11 mouse cellular contexts compared by ENCODE assay signal in the genomic region with DNA sequence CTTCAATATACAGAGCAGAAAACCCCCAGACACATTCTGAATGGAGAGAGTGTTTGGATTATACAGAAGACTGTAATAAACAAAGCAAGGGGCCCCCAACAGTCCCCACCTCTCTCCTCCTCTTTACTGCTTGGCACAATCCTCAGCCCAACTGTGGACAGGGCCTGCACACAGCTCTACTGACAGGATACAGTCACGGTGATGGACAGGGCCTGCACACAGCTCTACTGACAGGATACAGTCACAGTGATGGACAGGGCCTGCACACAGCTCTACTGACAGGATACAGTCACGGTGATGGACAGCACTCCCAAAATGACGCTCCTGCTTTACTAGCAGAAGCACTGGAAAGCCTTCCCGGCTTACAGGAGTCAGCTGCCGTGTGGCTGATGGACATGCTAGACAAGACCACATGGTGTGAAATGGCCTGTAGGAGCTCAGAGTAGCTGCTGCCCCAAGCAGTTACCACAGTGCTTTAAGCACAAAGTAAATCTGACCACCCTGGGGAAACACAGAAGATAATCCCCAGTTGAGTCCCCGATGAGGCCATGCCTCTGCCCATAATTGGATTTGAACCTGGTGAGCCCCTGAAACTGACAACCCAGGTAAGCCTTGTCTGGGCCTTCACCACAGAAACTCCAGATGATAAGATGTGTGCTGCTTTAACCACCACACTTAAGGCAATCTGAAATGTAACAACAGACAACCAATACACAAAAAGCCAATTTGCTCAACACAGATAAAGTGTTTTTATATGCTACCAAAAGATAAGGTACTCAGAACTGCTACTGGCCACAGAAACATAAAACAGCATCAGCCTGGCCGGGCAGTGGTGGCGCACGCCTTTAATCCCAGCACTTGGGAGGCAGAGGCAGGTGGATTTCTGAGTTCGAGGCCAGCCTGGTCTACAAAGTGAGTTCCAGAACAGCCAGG. TPM values are rescaled to one million over a fixed set of nuclear protein-coding genes. Genes with fewer than 3 reads are reported as not detected.
DNase-seq lines count a peak whose midpoint lies in the region; ATAC-seq and TF ChIP-seq lines count a peak whose summit lies in the region.
"Had no signal": no experiment of that assay in that cellular context is flagged by ENCODE, and none has a peak within 500 bp of the region (broad histone marks: within the 10 kb centered on the region; RNA-seq: fewer than 3 reads in every experiment).

No protein-coding gene starts in this region.

- 63% methylated on average over 10 of the region's 10 CpGs for WGBS in lung, embryonic 16.5 days
- WGBS in lung, adult 2 months: 69% methylated on average over 10 of the region's 10 CpGs
- 66% methylated on average over 10 of the region's 10 CpGs for WGBS in intestine, embryonic 16.5 days

- no peak overlapping the region for H3K9ac ChIP-seq in lung, embryonic 16.5 days (ENCODE audit: low read length)
- H3K9ac ChIP-seq in intestine, embryonic 16.5 days (ENCODE audit: low read depth, low read length): no peak overlapping the region
- H3K9ac ChIP-seq: forebrain, embryonic 12.5 days had no signal

- H3K27ac ChIP-seq in gastrocnemius, adult 2 months: peak overlapping the region; percentile 85
- H3K27ac ChIP-seq in lung, embryonic 16.5 days (ENCODE audit: low read length): peak overlapping the region; percentile 42; the same call in 1 of the 2 replicates
- peak overlapping the region; percentile 18; the same call in 1 of the 2 replicates for H3K27ac ChIP-seq in intestine, embryonic 16.5 days (ENCODE audit: low read length)
- H3K27ac ChIP-seq: forebrain, embryonic 12.5 days had no signal

- TF ChIP-seq POLR2A in lung, adult 2 months (IDR thresholded peaks at IDR 0.05; ENCODE audit: borderline replicate concordance, extremely low read depth, low read depth, low read length): no peak

- 0 out of 2 replicates have a peak overlapping the region, but pooled peaks have one; percentile 68 for H3K4me3 ChIP-seq in gastrocnemius, adult 2 months
- no peak overlapping the region for H3K4me3 ChIP-seq in lung, embryonic 16.5 days (ENCODE audit: low read length)
- H3K4me3 ChIP-seq in lung, adult 2 months (replicated peaks; ENCODE audit: extremely low read depth, low read depth, low read length): no peak overlapping the region
- no peak overlapping the region for H3K4me3 ChIP-seq in intestine, embryonic 16.5 days (ENCODE audit: low read length)
- H3K4me3 ChIP-seq: forebrain, embryonic 12.5 days had no signal

- H3K4me1 ChIP-seq in lung, embryonic 16.5 days (replicated peaks; ENCODE audit: control insufficient read depth, insufficient read depth, low read length): peaks cover 17% of the 10 kb centered on the region
- peaks cover 18% of the 10 kb centered on the region for H3K4me1 ChIP-seq in lung, adult 2 months (ENCODE audit: control insufficient read depth, insufficient read depth, low read length)
- H3K4me1 ChIP-seq in intestine, embryonic 16.5 days (ENCODE audit: control insufficient read depth, insufficient read depth, low read length): peaks cover 26% of the 10 kb centered on the region

- H3K36me3 ChIP-seq in lung, embryonic 16.5 days (ENCODE audit: control insufficient read depth, insufficient read depth, low read length): no peaks in the 10 kb centered on the region
- no peaks in the 10 kb centered on the region for H3K36me3 ChIP-seq in intestine, embryonic 16.5 days (ENCODE audit: control insufficient read depth, insufficient read depth, low read length)
- H3K36me3 ChIP-seq: forebrain, embryonic 12.5 days had no signal

- ATAC-seq in lung, embryonic 16.5 days (ENCODE audit: low read depth): peak; percentile 62
- ATAC-seq in intestine, embryonic 16.5 days: peak; percentile 21; the same call in 1 of the 2 replicates
- ATAC-seq in granulocyte monocyte progenitor cell, adult 5-6 weeks (replicated peaks; ENCODE audit: poor library complexity, severe bottlenecking): no peak

- H3K27me3 ChIP-seq in lung, embryonic 16.5 days (ENCODE audit: control insufficient read depth, insufficient read depth, low read depth, low read length): no peaks in the 10 kb centered on the region
- no peaks in the 10 kb centered on the region for H3K27me3 ChIP-seq in intestine, embryonic 16.5 days (replicated peaks; ENCODE audit: control insufficient read depth, insufficient read depth, low read length)
- H3K27me3 ChIP-seq: forebrain, embryonic 12.5 days had no signal

- DNase-seq in gastrocnemius, adult 2 months: peak; percentile 31
- DNase-seq in gastrocnemius, adult 18-20 months (ENCODE audit: low spot score): no peak
- DNase-seq in lung, adult 2 months: no peak
- peak; percentile 37 for DNase-seq in retina, embryonic 14.5 days (ENCODE audit: low spot score)
- DNase-seq in thymus, postnatal 10 days (ENCODE audit: low spot score in 2 of 2): no peak
- DNase-seq: embryo, embryonic 11 days; kidney, adult 8-10 months had no signal

- H3K9me3 ChIP-seq in lung, embryonic 16.5 days (ENCODE audit: control insufficient read depth, low read length): no peaks in the 10 kb centered on the region
- no peaks in the 10 kb centered on the region for H3K9me3 ChIP-seq in intestine, embryonic 16.5 days (ENCODE audit: control insufficient read depth, low read length)
- H3K9me3 ChIP-seq: forebrain, embryonic 12.5 days had no signal

- intact Hi-C loops in gastrocnemius, adult 2 months (cut with DNase I): no loop called here

- H3K4me2 ChIP-seq in lung, embryonic 16.5 days (ENCODE audit: low read depth, low read length): no peak overlapping the region
- no peak overlapping the region for H3K4me2 ChIP-seq in intestine, embryonic 16.5 days (ENCODE audit: low read depth, low read length)
- H3K4me2 ChIP-seq: forebrain, embryonic 12.5 days had no signal

- TF ChIP-seq CTCF in gastrocnemius, adult 2 months (IDR thresholded peaks at IDR 0.05): no peak
- no peak for TF ChIP-seq CTCF in lung, adult 2 months (IDR thresholded peaks at IDR 0.05; ENCODE audit: insufficient read depth, low read length)

RNA-seq across cellular contexts. Expression of a gene that starts 42.3 kb away (rescaled TPM):
- total RNA-seq in gastrocnemius, adult 2 months (2021): 10 to 100 TPM; 12.0 to 13.1 TPM
- 10 to 100 TPM; 12.5 to 13.1 TPM for total RNA-seq in gastrocnemius, adult 18-20 months (2021)
- 18.6 and 20.8 TPM in 2 replicates for polyA plus RNA-seq in lung, embryonic 16.5 days (2015; fragmentation: Nextera tagmentation; extraction: Ambion mirVana)
- 26.3 and 27.9 TPM in 2 replicates for polyA plus RNA-seq in lung, adult 2 months (2012; rRNA removed)
- 9.6 and 11.8 TPM in 2 replicates for polyA plus RNA-seq in intestine, embryonic 16.5 days (2015; fragmentation: Nextera tagmentation; extraction: Ambion mirVana)
- total RNA-seq in granulocyte monocyte progenitor cell, adult 5-6 weeks (2014; fragmentation: Nextera tagmentation): 21.7 and 33.0 TPM in 2 replicates
- total RNA-seq in granulocyte monocyte progenitor cell, adult 5-6 weeks (2017): 6.2 and 6.8 TPM in 2 replicates

Comparison
In these comparisons a context has a peak if more than half of its experiments do, and no peak if none do; other contexts are left out.
1. DNase-seq: peak in gastrocnemius, adult 2 months (single experiment) and retina, embryonic 14.5 days (single experiment); none in gastrocnemius, adult 18-20 months (single experiment), lung, adult 2 months (single experiment) and thymus, postnatal 10 days (0 of 2).
2. H3K27ac ChIP-seq: peak in every context shown above with its lines; median percentile 85 in gastrocnemius, adult 2 months; 42 in lung, embryonic 16.5 days; 18 in intestine, embryonic 16.5 days.